Mouse (Mus musculus) heart, postnatal 25 days (tissue): ENCODE results near the gene BC017158. TPM values are rescaled to one million over a fixed set of nuclear protein-coding genes. Genes with fewer than 3 reads are reported as not detected.
A peak's percentile ranks its signal among the peaks of the same experiment; 100 is the strongest.

Experiments used
- DNase-seq: peaks from one replicate; pipeline ENCODE4 v3.0.0; 2022; ENCODE audit warnings: low spot score
- intact Hi-C: fragments of 180-260 bp; cut with DNase I; formaldehyde crosslinking; loops from one replicate; pipeline ENCODE4 v1.15.1; 2025
- total RNA-seq, 2 experiments: library from RNA; stranded (reverse); gene quantifications; 2 replicates each; pipeline ENCODE4 v1.2.3; 2021

BC017158 gene
- total RNA-seq, 2 experiments from 2014 or later, result 6.1 to 6.4 TPM

- intact Hi-C loops, result no loop called here
- DNase-seq, result no peak
Measured at GRCm38 (mm10) chr7:128270431-128270850, 27.5 kb downstream of the BC017158 start.

- intact Hi-C loops, result no loop called here
Measured at GRCm38 (mm10) chr7:128267813-128268212, 30.2 kb downstream of the BC017158 start.

GRCm38 (mm10) chr7:128267391-128267790 lies 30.6 kb downstream of the BC017158 start:
- intact Hi-C loops, result no loop called here
- DNase-seq, result no peak

More at GRCm38 (mm10) chr7:128267813-128268212, 30.2 kb downstream of the BC017158 start:
- no peak for DNase-seq

GRCm38 (mm10) chr7:128266056-128266455 lies 31.9 kb downstream of the BC017158 start:
- intact Hi-C loops, result no loop called here
- DNase-seq, result no peak

- intact Hi-C loops, result no loop called here
- DNase-seq, result no peak
Measured at GRCm38 (mm10) chr7:128265411-128265810, 32.6 kb downstream of the BC017158 start, which contains the start of gene Slc5a2. Gene Slc5a2 (plus strand): TSS chr7:128265657.

GRCm38 (mm10) chr7:128256783-128257334 lies 41.1 kb downstream of the BC017158 start:
- intact Hi-C loops, result no loop called here
- DNase-seq, result no peak

GRCm38 (mm10) chr7:128255757-128256156 lies 42.2 kb downstream of the BC017158 start:
- no peak for DNase-seq
- intact Hi-C loops, result no loop called here

- intact Hi-C loops, result no loop called here
- no peak for DNase-seq
Measured at GRCm38 (mm10) chr7:128254978-128255377, 43.0 kb downstream of the BC017158 start.

- DNase-seq, result no peak
- intact Hi-C loops, result no loop called here
Measured at GRCm38 (mm10) chr7:128252609-128253008, 45.4 kb downstream of the BC017158 start.

GRCm38 (mm10) chr7:128251946-128252345 lies 46.0 kb downstream of the BC017158 start:
- intact Hi-C loops, result no loop called here
- no peak for DNase-seq

GRCm38 (mm10) chr7:128249998-128250397 lies 48.0 kb downstream of the BC017158 start:
- DNase-seq, result no peak
- intact Hi-C loops, result loop anchor here (2.0 to 10.0 kb wide), 3 partner anchors 47 to 445 kb away; no protein-coding TSS in a partner anchor

GRCm38 (mm10) chr7:128248081-128249042 lies 49.6 kb downstream of the BC017158 start:
- intact Hi-C loops, result loop anchor here (2.0 to 10.0 kb wide), 3 partner anchors 48 to 446 kb away; no protein-coding TSS in a partner anchor
- no peak for DNase-seq

GRCm38 (mm10) chr7:128247443-128247842 lies 50.5 kb downstream of the BC017158 start:
- intact Hi-C loops, result loop anchor here (10.0 kb wide), 1 partner anchor 447 kb away; no protein-coding TSS in a partner anchor
- peak; percentile 70 for DNase-seq

- peak; percentile 70 for DNase-seq
- intact Hi-C loops, result loop anchor here (10.0 kb wide), 1 partner anchor 448 kb away; no protein-coding TSS in a partner anchor
Measured at GRCm38 (mm10) chr7:128246496-128247391, 51.2 kb downstream of the BC017158 start, which contains the start of gene Tgfb1i1. Gene Tgfb1i1 (plus strand): TSS chr7:128246812.

GRCm38 (mm10) chr7:128245547-128245946 lies 52.4 kb downstream of the BC017158 start:
- intact Hi-C loops, result loop anchor here (10.0 kb wide), 1 partner anchor 449 kb away; no protein-coding TSS in a partner anchor
- no peak for DNase-seq

GRCm38 (mm10) chr7:128244410-128245025 lies 53.5 kb downstream of the BC017158 start:
- no peak for DNase-seq
- intact Hi-C loops, result loop anchor here (10.0 kb wide), 1 partner anchor 450 kb away; no protein-coding TSS in a partner anchor

GRCm38 (mm10) chr7:128243921-128244320 lies 54.0 kb downstream of the BC017158 start:
- intact Hi-C loops, result loop anchor here (10.0 kb wide), 1 partner anchor 451 kb away; no protein-coding TSS in a partner anchor
- no peak for DNase-seq

- intact Hi-C loops, result loop anchor here (10.0 kb wide), 1 partner anchor 452 kb away; no protein-coding TSS in a partner anchor
- DNase-seq, result no peak
Measured at GRCm38 (mm10) chr7:128242331-128242730, 55.6 kb downstream of the BC017158 start.
